Mouse (Mus musculus) heart, postnatal 0 days (tissue): ENCODE results near the gene Frat1. TPM values are rescaled to one million over a fixed set of nuclear protein-coding genes. Genes with fewer than 3 reads are reported as not detected.

Source experiments
- ATAC-seq: fragments of 200-750 bp; cut with Nextera tagmentation; 2 replicates; pipeline ENCODE4 v1.8.0; 2017; ENCODE audit warnings: low read depth, moderate number of reproducible peaks, moderate library complexity; ENCODE audit not compliant: insufficient read depth
- DNase-seq: peaks from one replicate; pipeline ENCODE4 v3.0.0-alpha.2; 2016; ENCODE audit warnings: low spot score
- H3K27ac ChIP-seq: fragments of 300-500 bp; sonication (generic); 2 replicates; pipeline ENCODE4 v1.5.1; 2014; ENCODE audit warnings: low read depth, mild to moderate bottlenecking
- H3K27me3 ChIP-seq: fragments of 300-500 bp; sonication (generic); 2 replicates; pipeline ENCODE4 v1.6.1; 2014; ENCODE audit warnings: low read length, mixed read lengths; ENCODE audit not compliant: control insufficient read depth, insufficient read depth
- H3K36me3 ChIP-seq: fragments of 300-500 bp; sonication (generic); replicated peaks from 2 replicates; pipeline ENCODE4 v1.6.1; 2014; ENCODE audit warnings: low read length, mixed read lengths; ENCODE audit not compliant: control insufficient read depth, insufficient read depth
- H3K4me1 ChIP-seq: fragments of 300-500 bp; sonication (generic); 2 replicates; pipeline ENCODE4 v1.6.1; 2014; ENCODE audit warnings: antibody characterized with exemption; ENCODE audit not compliant: control insufficient read depth, insufficient read depth
- H3K4me2 ChIP-seq: fragments of 300-500 bp; sonication (generic); 2 replicates; pipeline ENCODE4 v1.6.1; 2014; ENCODE audit warnings: low read depth, mild to moderate bottlenecking, low read length, moderate library complexity
- H3K4me3 ChIP-seq: fragments of 300-500 bp; sonication (generic); 2 replicates; pipeline ENCODE4 v1.5.1; 2014; ENCODE audit warnings: low read depth, low read length
- H3K9ac ChIP-seq: fragments of 300-500 bp; sonication (generic); replicated peaks from 2 replicates; pipeline ENCODE4 v1.6.1; 2014; ENCODE audit warnings: low read depth, low read length, mixed read lengths
- H3K9me3 ChIP-seq: fragments of 300-500 bp; sonication (generic); replicated peaks from 2 replicates; pipeline ENCODE4 v1.6.1; 2016; ENCODE audit warnings: low read length; ENCODE audit not compliant: control insufficient read depth
- CTCF ChIP-seq: IDR thresholded peaks from 2 replicates; pipeline ENCODE4 v1.5.1; 2016; ENCODE audit warnings: antibody characterized with exemption, control low read depth, low read depth
- EP300 ChIP-seq: IDR thresholded peaks from 2 replicates; pipeline ENCODE4 v1.6.1; 2016; ENCODE audit warnings: antibody characterized with exemption, low read depth
- WGBS: fragments of 180-500 bp; shearing (Covaris S2); extraction: QIAGEN DNeasy Blood & Tissue Kit; methylation state at CpG from one replicate; pipeline ENCODE4 v1.1.7; 2014; 5-methylcytosine and 5-hydroxymethylcytosine counted together
- polyA plus RNA-seq: library from polyadenylated mRNA; unstranded; fragments of >200 nt; fragmentation: Nextera tagmentation; extraction: Ambion mirVana; gene quantifications from 2 replicates; pipeline ENCODE4 v1.2.1, GENCODE M21; 2015
- total RNA-seq: library from RNA; depleted of rRNA; stranded (reverse); fragments of >200 nt; gene quantifications from 2 replicates; pipeline ENCODE4 v1.2.3, GENCODE M21; 2014; ENCODE audit warnings: low replicate concordance

Frat1 gene
- total and polyA plus RNA-seq, 2 experiments from 2014 or later, result 2.1 to 3.4 TPM

DNA sequence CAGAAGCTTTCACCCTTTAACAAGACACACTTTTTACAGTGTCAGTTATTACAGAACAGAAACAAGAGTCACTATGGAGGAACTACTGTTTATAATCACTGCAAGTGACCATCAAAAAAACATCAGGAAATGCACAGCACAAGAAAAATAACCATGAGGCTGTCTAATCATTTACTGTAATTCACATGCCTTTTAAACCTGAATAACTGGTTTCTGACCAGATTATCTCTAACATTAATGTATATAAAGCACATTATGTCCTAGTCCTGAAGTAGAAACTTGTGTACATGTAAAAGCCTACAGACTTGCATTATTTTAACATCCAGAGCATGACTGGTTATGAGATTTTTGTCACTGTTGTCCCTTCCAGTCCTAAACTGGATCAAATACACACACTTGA, 35.8 kb upstream of the Frat1 start:
- H3K27me3 ChIP-seq, result no peaks in the 10 kb centered on the region
- no peak overlapping the region for H3K9ac ChIP-seq
- TF ChIP-seq EP300, result no peak
- no peak for TF ChIP-seq CTCF
- no peak for DNase-seq
- H3K4me3 ChIP-seq, result no peak overlapping the region
- H3K9me3 ChIP-seq, result no peaks in the 10 kb centered on the region
- ATAC-seq, result no peak
- no peak overlapping the region for H3K27ac ChIP-seq
- H3K4me2 ChIP-seq, result no peak overlapping the region
- H3K4me1 ChIP-seq, result no peaks in the 10 kb centered on the region
- no peaks in the 10 kb centered on the region for H3K36me3 ChIP-seq

GRCm38 (mm10) chr19:41794901-41795300, 34.9 kb upstream of the Frat1 start:
- Histone ChIP-seq H3K4me1 (0 out of 2 replicates have a peak, but pooled peaks cover under 1% of the 10 kb centered on the region), H3K4me3 (no peak overlapping the region), H3K27me3 (no peaks in the 10 kb centered on the region), H3K9me3 (no peaks in the 10 kb centered on the region), H3K27ac (no peak overlapping the region), H3K4me2 (no peak overlapping the region), H3K9ac (no peak overlapping the region), H3K36me3 (no peaks in the 10 kb centered on the region)
- no peak for ATAC-seq
- WGBS, result 85% methylated on average over 6 of the region's 6 CpGs
- DNase-seq, result no peak
- TF ChIP-seq CTCF (no peak), EP300 (no peak)

GRCm38 (mm10) chr19:41796148-41796760, 33.5 kb upstream of the Frat1 start:
- no peak for ATAC-seq

DNA sequence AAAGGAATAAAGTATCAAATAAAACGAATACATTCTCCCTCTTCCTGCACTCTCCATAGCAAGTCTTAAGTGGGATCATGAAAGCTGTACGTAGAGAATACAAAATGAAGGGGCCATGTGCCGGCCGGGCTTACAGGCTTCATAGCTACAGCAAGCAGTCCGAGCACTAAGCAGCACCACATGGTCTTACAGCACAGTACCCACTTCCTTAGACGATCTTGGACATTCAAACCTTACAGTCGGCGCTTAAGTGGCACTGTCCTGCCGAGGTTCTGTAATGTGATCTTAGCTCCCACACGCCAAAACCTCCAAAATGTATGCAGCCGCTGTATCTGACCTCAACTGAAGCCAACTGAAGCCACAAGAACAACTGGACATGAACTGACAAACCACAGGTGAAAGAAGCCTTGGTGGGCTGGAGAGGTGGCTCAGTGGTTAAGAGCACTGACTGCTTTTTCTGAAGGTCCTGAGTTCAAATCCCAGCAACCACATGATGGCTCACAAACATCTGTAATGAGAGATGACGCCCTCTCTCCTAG, 32.9 kb upstream of the Frat1 start:
- H3K9ac ChIP-seq, result no peak overlapping the region
- H3K27me3 ChIP-seq, result no peaks in the 10 kb centered on the region
- ATAC-seq, result no peak
- WGBS, result 81% methylated on average over 12 of the region's 12 CpGs
- no peak overlapping the region for H3K27ac ChIP-seq
- peaks cover 13% of the 10 kb centered on the region for H3K4me1 ChIP-seq
- DNase-seq, result no peak
- H3K4me3 ChIP-seq, result no peak overlapping the region
- H3K4me2 ChIP-seq, result no peak overlapping the region
- TF ChIP-seq CTCF (no peak), EP300 (no peak)
- no peaks in the 10 kb centered on the region for H3K36me3 ChIP-seq
- H3K9me3 ChIP-seq, result no peaks in the 10 kb centered on the region

More at GRCm38 (mm10) chr19:41796148-41796760, 33.5 kb upstream of the Frat1 start:
- H3K4me1 ChIP-seq, result peaks cover 12% of the 10 kb centered on the region
- H3K4me3 ChIP-seq, result no peak overlapping the region
- no peak for DNase-seq
- H3K27ac ChIP-seq, result no peak overlapping the region
- 0 out of 2 replicates have a peak overlapping the region, but pooled peaks have one; percentile 20 for H3K9ac ChIP-seq
- TF ChIP-seq EP300 (no peak), CTCF (no peak)
- WGBS, result 79% methylated on average over 3 of the region's 3 CpGs
- H3K4me2 ChIP-seq, result no peak overlapping the region
- no peaks in the 10 kb centered on the region for H3K27me3 ChIP-seq
- no peaks in the 10 kb centered on the region for H3K36me3 ChIP-seq
- H3K9me3 ChIP-seq, result no peaks in the 10 kb centered on the region

DNA sequence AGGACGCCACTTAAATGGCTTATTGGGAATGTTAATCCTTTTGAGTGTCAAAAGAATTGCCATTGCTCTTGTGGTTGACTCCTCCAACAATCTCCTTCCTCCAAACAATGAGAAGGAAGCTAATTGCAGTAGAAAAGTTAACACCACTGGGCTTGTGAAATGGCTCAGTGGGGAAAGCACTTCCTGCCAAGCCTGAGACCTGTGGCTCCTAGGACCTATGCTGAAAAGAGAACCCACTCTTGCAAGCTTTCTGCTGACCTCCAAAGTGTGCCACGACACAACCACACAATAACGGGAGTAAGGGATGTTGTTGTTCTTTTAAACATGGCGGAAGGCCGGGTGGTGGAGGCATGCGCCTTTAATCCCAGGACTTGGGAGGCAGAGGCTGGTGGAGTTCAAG, 32.2 kb upstream of the Frat1 start:
- ATAC-seq (no peak), DNase-seq (no peak)
- WGBS, result 92% methylated on average over 6 of the region's 6 CpGs
- Histone ChIP-seq H3K4me3 (no peak overlapping the region), H3K4me1 (peaks cover 16% of the 10 kb centered on the region), H3K4me2 (no peak overlapping the region), H3K36me3 (no peaks in the 10 kb centered on the region), H3K9ac (no peak overlapping the region), H3K27me3 (no peaks in the 10 kb centered on the region), H3K27ac (no peak overlapping the region), H3K9me3 (no peaks in the 10 kb centered on the region)
- TF ChIP-seq CTCF, result no peak
- no peak for TF ChIP-seq EP300

DNA sequence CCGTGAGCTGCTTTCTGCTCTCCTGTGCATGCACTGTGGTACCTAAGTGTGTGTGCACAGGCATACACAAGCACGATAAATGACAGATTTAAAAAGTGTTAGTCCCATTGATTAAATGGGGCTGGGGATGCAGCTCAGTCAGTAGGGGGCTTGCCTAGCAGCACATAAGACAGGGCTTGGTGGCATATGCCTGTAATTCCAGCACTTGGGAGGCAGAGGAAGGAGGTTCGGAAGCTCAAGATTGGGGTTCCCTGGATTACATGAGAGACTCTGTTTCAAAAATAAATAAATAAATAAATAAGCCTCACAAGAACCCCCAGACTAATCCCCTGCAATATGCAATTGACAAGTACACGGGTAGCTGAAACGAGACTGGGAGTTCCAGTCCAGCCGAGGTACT, 29.3 kb upstream of the Frat1 start:
- DNase-seq (no peak), ATAC-seq (no peak)
- H3K36me3 ChIP-seq, result no peaks in the 10 kb centered on the region
- H3K9ac ChIP-seq, result no peak overlapping the region
- H3K9me3 ChIP-seq, result no peaks in the 10 kb centered on the region
- no peak overlapping the region for H3K27ac ChIP-seq
- H3K4me1 ChIP-seq, result peaks cover 16% of the 10 kb centered on the region
- H3K4me2 ChIP-seq, result peak overlapping the region; percentile 71
- peak overlapping the region; percentile 83 for H3K4me3 ChIP-seq
- TF ChIP-seq CTCF, result no peak
- TF ChIP-seq EP300, result no peak
- 46% methylated on average over 6 of the region's 6 CpGs for WGBS
- H3K27me3 ChIP-seq, result no peaks in the 10 kb centered on the region
